Mouse (Mus musculus): ENCODE data around the gene Lingo4. TPM values are rescaled to one million over a fixed set of nuclear protein-coding genes. Genes with fewer than 3 reads are reported as not detected.

The Lingo4 gene
- polyA plus RNA-seq, 1 experiment from 2014 or later: 0.06 TPM

DNA sequence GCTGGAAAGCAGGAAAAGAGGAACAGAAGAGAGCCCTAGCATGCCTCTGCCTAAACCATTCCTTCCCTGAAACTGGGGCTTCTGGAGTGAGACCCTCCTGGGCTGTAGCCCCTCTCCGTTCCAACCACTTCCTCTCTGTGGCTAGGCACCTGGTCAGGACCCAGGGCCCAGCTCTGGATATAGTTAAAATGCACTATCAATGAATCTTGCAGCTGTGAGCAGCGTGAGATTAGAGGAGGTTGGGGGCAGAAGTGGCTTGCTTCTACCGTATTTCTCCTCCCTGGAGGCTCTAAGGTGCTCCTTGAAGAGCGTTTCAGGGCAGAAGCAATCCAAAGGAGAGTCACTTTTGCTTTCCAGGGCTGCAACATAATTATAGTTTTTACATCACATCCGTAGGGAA is 16.0 kb upstream of the Lingo4 start:
- no peak for DNase-seq (ENCODE audit: low read depth, low spot score)
- ChIA-PET POLR2A (interaction anchor here (0.7 to 1.0 kb wide), 2 partner anchors 15 to 1655 kb away, joined by 3 to 6 read pairs; no protein-coding TSS in a partner anchor), CTCF (interaction anchor here (1.2 to 3.9 kb wide), 5 partner anchors 9 to 58 kb away, joined by 3 to 15 read pairs (median 4); no protein-coding TSS in a partner anchor)
- TF ChIP-seq CTCF (IDR thresholded peaks at IDR 0.05): no peak
- no peaks in the 10 kb centered on the region for H3K27me3 ChIP-seq
- in situ Hi-C loops (cut with MboI; ENCODE audit: low pct_unique_long_range_greater_than_20kb): no loop called here
- ATAC-seq: no peak

DNA sequence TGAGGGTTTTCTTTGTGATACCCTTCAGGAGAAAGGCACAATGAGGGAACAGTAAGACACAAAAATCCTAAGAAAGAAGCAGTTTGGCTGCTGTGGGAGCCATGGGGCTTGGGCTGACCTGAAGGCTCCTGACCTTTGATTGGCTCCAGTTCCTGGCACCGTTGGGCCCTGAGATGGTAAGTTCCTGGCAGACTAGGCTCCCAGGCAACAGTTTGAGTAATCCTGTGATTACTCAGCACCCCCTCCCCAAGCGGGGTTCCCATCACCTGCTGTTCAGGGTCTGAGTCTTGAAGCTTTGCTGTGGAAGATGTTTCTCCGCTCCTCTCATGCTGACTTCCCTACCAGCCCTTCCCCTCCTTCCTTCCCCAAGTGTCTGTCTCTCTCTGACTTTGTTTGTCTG is 14.8 kb upstream of the Lingo4 start:
- ATAC-seq (no peak), DNase-seq (ENCODE audit: low read depth, low spot score) (no peak)

DNA sequence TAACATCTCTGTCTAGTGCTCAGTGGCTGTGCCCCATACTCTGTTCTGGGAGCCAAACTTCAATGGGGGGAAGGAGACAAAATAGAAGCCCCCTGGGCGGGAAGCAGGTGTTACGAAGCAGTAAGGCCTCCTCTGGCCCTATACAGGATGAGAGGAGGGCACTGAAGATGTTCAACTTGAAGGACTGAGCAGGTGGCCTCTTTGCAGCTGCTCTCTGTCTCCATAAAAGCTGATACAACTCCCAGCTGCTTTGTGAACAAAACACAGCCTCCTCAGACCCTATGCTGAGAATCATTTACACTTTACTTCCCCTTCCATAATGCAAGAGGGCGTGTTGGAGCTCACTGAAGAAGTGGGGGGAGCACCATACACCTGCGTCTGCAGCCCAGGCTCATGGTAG is 11.6 kb upstream of the Lingo4 start:
- ChIA-PET CTCF (no interaction called here), POLR2A (no interaction called here)
- no peaks in the 10 kb centered on the region for H3K27me3 ChIP-seq
- TF ChIP-seq CTCF (IDR thresholded peaks at IDR 0.05): no peak
- in situ Hi-C loops (cut with MboI; ENCODE audit: low pct_unique_long_range_greater_than_20kb): no loop called here
- DNase-seq (ENCODE audit: low read depth, low spot score): no peak
- ATAC-seq: no peak

More for the DNA sequence above, 14.8 kb upstream of the Lingo4 start:
- in situ Hi-C loops (cut with MboI; ENCODE audit: low pct_unique_long_range_greater_than_20kb): no loop called here
- POLR2A ChIA-PET: interaction anchor here (1.0 kb wide), 1 partner anchor 16 kb away, joined by 3 read pairs; no protein-coding TSS in a partner anchor
- TF ChIP-seq CTCF (IDR thresholded peaks at IDR 0.05): no peak
- CTCF ChIA-PET: interaction anchor here (1.2 to 3.9 kb wide), 3 partner anchors 8 to 65 kb away, joined by 3 to 15 read pairs (median 3); no protein-coding TSS in a partner anchor
- H3K27me3 ChIP-seq: no peaks in the 10 kb centered on the region

DNA sequence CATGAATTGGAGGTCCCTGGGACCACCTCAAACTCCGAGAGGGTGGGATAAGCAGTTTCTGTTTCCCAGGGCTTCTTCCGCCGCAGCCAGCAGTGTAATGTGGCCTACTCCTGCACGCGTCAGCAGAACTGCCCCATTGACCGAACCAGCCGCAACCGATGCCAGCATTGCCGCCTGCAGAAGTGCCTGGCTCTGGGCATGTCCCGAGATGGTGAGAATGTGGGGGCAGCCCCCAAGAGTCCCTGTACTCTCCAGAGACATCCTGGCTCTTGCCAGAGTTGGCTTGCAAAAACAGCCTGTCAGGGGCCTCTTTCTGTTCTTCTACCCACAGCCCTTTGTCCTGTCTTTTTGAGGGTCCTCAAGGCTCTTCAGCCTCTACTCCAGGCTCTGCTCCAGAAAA is 10.9 kb upstream of the Lingo4 start:
- POLR2A ChIA-PET: no interaction called here
- in situ Hi-C loops (cut with MboI; ENCODE audit: low pct_unique_long_range_greater_than_20kb): no loop called here
- no peaks in the 10 kb centered on the region for H3K27me3 ChIP-seq
- no peak for TF ChIP-seq CTCF (IDR thresholded peaks at IDR 0.05)
- ATAC-seq: no peak
- DNase-seq (ENCODE audit: low read depth, low spot score): no peak
- CTCF ChIA-PET: no interaction called here

DNA sequence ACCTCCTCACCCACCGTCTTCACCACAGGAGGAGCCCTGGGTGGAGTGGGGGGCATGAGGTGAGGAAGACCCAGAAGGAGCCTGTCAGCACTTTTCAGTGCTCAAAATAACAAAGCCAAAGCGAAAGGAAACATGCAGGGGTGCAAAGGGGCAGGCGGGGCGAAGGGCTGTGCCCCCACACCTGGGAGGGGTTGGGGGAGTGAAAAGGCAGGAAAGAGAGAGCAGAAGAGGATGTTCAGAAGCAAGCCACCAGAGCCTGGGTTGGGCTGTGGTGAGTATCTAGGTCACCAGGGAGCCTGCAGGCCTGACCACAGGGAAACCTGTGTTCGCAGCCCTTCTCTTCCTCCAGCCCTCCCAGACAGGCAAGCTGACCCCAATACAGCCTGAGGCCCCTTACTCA is 10.3 kb upstream of the Lingo4 start:
- DNase-seq (ENCODE audit: low read depth, low spot score) (no peak), ATAC-seq (no peak)
- in situ Hi-C loops (cut with MboI; ENCODE audit: low pct_unique_long_range_greater_than_20kb): no loop called here
- no peak for TF ChIP-seq CTCF (IDR thresholded peaks at IDR 0.05)
- POLR2A ChIA-PET: no interaction called here
- CTCF ChIA-PET: interaction anchor here (0.9 kb wide), 1 partner anchor 11 kb away, joined by 3 read pairs; no protein-coding TSS in a partner anchor
- H3K27me3 ChIP-seq: no peaks in the 10 kb centered on the region

DNA sequence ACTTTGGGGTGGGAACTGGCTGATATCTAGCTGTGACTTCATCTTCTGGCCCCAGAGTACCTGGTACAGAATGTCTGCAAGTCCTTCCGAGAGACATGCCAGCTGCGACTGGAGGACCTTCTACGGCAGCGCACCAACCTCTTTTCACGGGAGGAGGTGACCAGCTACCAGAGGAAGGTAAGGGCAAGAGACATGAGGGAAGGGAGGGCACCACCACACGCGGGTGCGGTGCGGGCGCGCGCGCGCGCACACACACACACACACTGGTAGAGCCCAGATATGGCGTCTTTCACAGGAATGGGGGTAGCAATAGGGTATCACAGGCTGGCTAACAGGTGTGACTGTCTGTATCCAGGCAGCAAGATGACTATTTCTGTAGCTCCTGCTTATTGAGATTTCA is 8.9 kb upstream of the Lingo4 start:
- no peak for TF ChIP-seq CTCF (IDR thresholded peaks at IDR 0.05)
- ChIA-PET POLR2A (no interaction called here), CTCF (interaction anchor here (3.4 kb wide), 1 partner anchor 7 kb away, joined by 15 read pairs; no protein-coding TSS in a partner anchor)
- ATAC-seq: no peak
- no peaks in the 10 kb centered on the region for H3K27me3 ChIP-seq
- no peak for DNase-seq (ENCODE audit: low read depth, low spot score)
- in situ Hi-C loops (cut with MboI; ENCODE audit: low pct_unique_long_range_greater_than_20kb): no loop called here

DNA sequence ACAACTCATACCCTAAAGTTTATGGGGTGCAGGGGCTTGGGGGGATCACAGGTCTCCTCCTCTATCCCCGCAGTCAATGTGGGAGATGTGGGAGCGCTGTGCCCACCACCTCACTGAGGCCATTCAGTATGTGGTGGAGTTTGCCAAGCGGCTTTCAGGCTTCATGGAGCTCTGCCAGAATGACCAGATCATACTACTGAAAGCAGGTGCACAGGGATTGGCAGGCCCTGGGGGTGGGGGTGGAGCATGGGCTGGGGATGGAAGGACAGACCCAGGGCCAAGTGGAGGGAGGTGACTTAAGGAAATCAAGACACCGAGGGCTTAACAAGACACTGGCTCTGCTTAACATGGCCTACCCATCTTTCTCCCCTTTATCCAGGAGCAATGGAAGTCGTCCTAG is 7.3 kb upstream of the Lingo4 start:
- CTCF ChIA-PET: interaction anchor here (1.2 to 3.4 kb wide), 6 partner anchors 9 to 66 kb away, joined by 3 to 15 read pairs (median 4); partner anchors contain the start of gene Tdrkh
- in situ Hi-C loops (cut with MboI; ENCODE audit: low pct_unique_long_range_greater_than_20kb): no loop called here
- no peak for ATAC-seq
- POLR2A ChIA-PET: no interaction called here
- TF ChIP-seq CTCF (IDR thresholded peaks at IDR 0.05): no peak
- DNase-seq (ENCODE audit: low read depth, low spot score): no peak
- peaks cover under 1% of the 10 kb centered on the region for H3K27me3 ChIP-seq

DNA sequence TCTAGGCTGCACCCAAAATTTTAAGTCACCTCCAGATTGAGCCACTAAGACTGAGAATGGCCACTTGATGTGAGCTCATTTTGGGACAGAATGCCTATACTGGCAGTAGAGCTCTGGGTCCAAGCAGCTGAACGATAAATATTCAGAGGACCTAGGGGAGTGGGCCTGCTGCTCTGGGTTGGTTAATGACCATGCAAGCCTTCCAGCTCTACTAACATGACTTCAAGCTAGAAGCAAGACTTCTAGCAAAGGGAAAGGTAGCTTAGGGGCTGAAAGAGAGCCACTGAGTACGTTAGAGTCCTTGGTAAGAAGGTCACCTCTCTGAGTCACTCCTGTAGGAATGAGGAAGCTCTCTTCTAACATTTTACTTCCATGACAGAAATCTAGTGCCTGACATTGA is 6.2 kb upstream of the Lingo4 start:
- no peak for DNase-seq (ENCODE audit: low read depth, low spot score)
- no peak for ATAC-seq
- in situ Hi-C loops (cut with MboI; ENCODE audit: low pct_unique_long_range_greater_than_20kb): no loop called here
- TF ChIP-seq CTCF (IDR thresholded peaks at IDR 0.05): no peak
- POLR2A ChIA-PET: interaction anchor here (0.8 kb wide), 1 partner anchor 68 kb away, joined by 3 read pairs; no protein-coding TSS in a partner anchor
- H3K27me3 ChIP-seq: peaks cover 5% of the 10 kb centered on the region
- CTCF ChIA-PET: interaction anchor here (1.0 to 3.4 kb wide), 6 partner anchors 10 to 64 kb away, joined by 3 to 15 read pairs (median 4); partner anchors contain the start of gene Tdrkh

DNA sequence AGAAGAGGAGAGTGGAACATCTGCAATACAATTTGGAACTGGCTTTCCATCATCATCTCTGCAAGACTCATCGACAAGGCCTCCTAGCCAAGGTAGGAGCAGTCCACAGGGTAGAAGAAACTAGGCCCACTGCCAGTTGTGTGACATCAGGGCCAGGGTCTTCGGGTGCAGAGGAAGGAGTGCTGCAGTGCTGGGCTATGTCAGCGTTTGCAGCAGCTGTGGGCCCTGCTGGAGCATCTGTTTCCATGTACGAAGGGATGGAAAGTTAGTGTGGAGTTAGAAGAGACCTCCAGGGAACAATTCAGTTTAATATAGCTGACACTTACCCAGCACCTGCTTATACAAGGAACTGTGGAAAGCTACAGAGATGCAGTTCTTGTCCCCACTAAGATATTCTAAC is 5.3 kb upstream of the Lingo4 start:
- in situ Hi-C loops (cut with MboI; ENCODE audit: low pct_unique_long_range_greater_than_20kb): no loop called here
- TF ChIP-seq CTCF (IDR thresholded peaks at IDR 0.05): no peak
- ATAC-seq: no peak

DNA sequence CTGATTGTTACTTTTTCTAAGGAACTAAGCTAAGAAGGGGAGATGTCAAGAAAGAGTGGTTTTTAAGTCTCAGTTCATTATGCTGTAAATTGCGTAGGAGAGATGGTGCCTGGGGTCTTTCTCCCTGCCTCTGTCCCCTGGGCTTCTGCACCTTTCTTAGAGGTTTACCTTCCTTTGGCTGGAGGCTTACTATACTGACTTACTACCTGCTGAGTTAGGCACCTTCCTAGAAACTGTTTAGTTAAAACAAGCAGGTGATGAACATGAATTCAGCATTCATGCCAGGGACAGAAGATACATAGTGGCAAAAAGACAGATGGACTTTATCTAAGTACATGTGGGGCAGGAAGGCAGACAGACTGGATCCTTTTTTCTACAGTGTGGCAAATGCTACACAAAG is 2.0 kb upstream of the Lingo4 start:
- in situ Hi-C loops (cut with MboI; ENCODE audit: low pct_unique_long_range_greater_than_20kb): no loop called here
- CTCF ChIA-PET: interaction anchor here (1.4 kb wide), 1 partner anchor 30 kb away, joined by 3 read pairs; no protein-coding TSS in a partner anchor
- POLR2A ChIA-PET: no interaction called here
- DNase-seq (ENCODE audit: low read depth, low spot score) (no peak), ATAC-seq (no peak)
- no peak for TF ChIP-seq CTCF (IDR thresholded peaks at IDR 0.05)
- peaks cover 28% of the 10 kb centered on the region for H3K27me3 ChIP-seq

More for the DNA sequence above, 5.3 kb upstream of the Lingo4 start:
- no peak for DNase-seq (ENCODE audit: low read depth, low spot score)
- CTCF ChIA-PET: interaction anchor here (1.0 to 3.4 kb wide), 5 partner anchors 10 to 63 kb away, joined by 3 to 15 read pairs (median 4); no protein-coding TSS in a partner anchor
- peaks cover 8% of the 10 kb centered on the region for H3K27me3 ChIP-seq
- POLR2A ChIA-PET: no interaction called here

DNA sequence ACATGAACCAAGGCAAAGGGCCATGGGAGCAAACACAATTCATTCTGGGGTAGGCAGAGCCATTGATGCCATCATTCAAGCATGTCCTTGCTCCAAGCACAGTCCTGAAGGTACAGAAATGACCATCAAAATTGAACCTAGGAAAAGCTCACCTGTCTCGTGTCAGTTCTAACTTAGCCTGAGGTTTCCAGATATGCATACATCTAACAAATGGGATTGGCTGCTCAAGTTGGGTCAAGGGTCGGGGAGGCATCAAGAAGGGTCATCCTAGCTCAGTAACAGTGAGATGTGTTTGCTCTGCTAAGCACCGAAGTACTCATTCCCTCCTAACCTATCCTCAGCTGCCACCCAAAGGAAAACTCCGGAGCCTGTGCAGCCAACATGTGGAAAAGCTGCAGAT is 1.5 kb upstream of the Lingo4 start:
- in situ Hi-C loops (cut with MboI; ENCODE audit: low pct_unique_long_range_greater_than_20kb): no loop called here
- ATAC-seq (no peak), DNase-seq (ENCODE audit: low read depth, low spot score) (no peak)
- POLR2A ChIA-PET: no interaction called here
- CTCF ChIA-PET: interaction anchor here (1.4 to 2.1 kb wide), 2 partner anchors 16 to 30 kb away, joined by 3 to 4 read pairs; partner anchors contain the start of gene Tdrkh
- no peak for TF ChIP-seq CTCF (IDR thresholded peaks at IDR 0.05)
- peaks cover 31% of the 10 kb centered on the region for H3K27me3 ChIP-seq

Measured in Patski (cell line).